Mouse (Mus musculus): ENCODE data around the gene Il31. TPM values are rescaled to one million over a fixed set of nuclear protein-coding genes. Genes with fewer than 3 reads are reported as not detected.
"Not testable (repeated sequence)": the region's sequence is repeated elsewhere in the genome, so short reads cannot be mapped to it uniquely, and the experiment has no call there.

Gene Il31
- polyA plus RNA-seq, 1 experiment from 2014 or later, result 0.12 TPM

- H3K4me3 ChIP-seq (replicated peaks), result no peak overlapping the region
- H3K9me3 ChIP-seq (replicated peaks), result no peaks in the 10 kb centered on the region
- H3K27ac ChIP-seq (replicated peaks), result no peak overlapping the region
- H3K4me1 ChIP-seq (replicated peaks), result peaks cover 15% of the 10 kb centered on the region
- no peak for ATAC-seq (ENCODE audit: insufficient read depth)
- H3K9ac ChIP-seq, result no peak overlapping the region
- peaks cover 46% of the 10 kb centered on the region for H3K36me3 ChIP-seq (replicated peaks)
- H3K27me3 ChIP-seq, result peaks cover 13% of the 10 kb centered on the region
- no peak overlapping the region for H3K4me2 ChIP-seq
- WGBS (ENCODE audit: insufficient replicate concordance), result 75% methylated on average over 5 of the region's 5 CpGs
Observed at GRCm38 (mm10) chr5:123514871-123515270, 25.6 kb upstream of the Il31 start.

- 38% methylated on average over 3 of the region's 3 CpGs for WGBS (ENCODE audit: insufficient replicate concordance)
- Histone ChIP-seq H3K9ac (no peak overlapping the region), H3K27me3 (peaks cover 40% of the 10 kb centered on the region), H3K36me3 (replicated peaks) (peaks cover 20% of the 10 kb centered on the region), H3K9me3 (replicated peaks) (no peaks in the 10 kb centered on the region), H3K4me1 (replicated peaks) (peaks cover 31% of the 10 kb centered on the region), H3K4me3 (replicated peaks) (no peak overlapping the region), H3K4me2 (no peak overlapping the region), H3K27ac (replicated peaks) (no peak overlapping the region)
- ATAC-seq (ENCODE audit: insufficient read depth), result peak; percentile 65
Observed at GRCm38 (mm10) chr5:123512102-123512501, 22.8 kb upstream of the Il31 start.

GRCm38 (mm10) chr5:123511426-123511825 lies 22.1 kb upstream of the Il31 start:
- H3K27me3 ChIP-seq, result peaks cover 46% of the 10 kb centered on the region
- H3K4me2 ChIP-seq; H3K9me3 ChIP-seq (replicated peaks); H3K4me3 ChIP-seq (replicated peaks); H3K27ac ChIP-seq (replicated peaks); H3K9ac ChIP-seq; ATAC-seq (ENCODE audit: insufficient read depth): not testable (repeated sequence)
- peaks cover 31% of the 10 kb centered on the region for H3K4me1 ChIP-seq (replicated peaks)
- H3K36me3 ChIP-seq (replicated peaks), result peaks cover 13% of the 10 kb centered on the region
- 55% methylated on average over 3 of the region's 3 CpGs for WGBS (ENCODE audit: insufficient replicate concordance)

GRCm38 (mm10) chr5:123510160-123510559 lies 20.9 kb upstream of the Il31 start, which contains the start of gene B3gnt4:
B3gnt4 (plus strand) TSS chr5:123510460.
- WGBS (ENCODE audit: insufficient replicate concordance), result 78% methylated on average over 5 of the region's 5 CpGs

GRCm38 (mm10) chr5:123508921-123509320 lies 19.6 kb upstream of the Il31 start:
- Histone ChIP-seq H3K36me3 (replicated peaks) (no peaks in the 10 kb centered on the region), H3K4me1 (replicated peaks) (peaks cover 31% of the 10 kb centered on the region), H3K4me3 (replicated peaks) (peak overlapping the region; percentile 59), H3K4me2 (peak overlapping the region; percentile 87), H3K9ac (peak overlapping the region; percentile 17; the same call in 1 of the 2 replicates), H3K27me3 (peaks cover 63% of the 10 kb centered on the region), H3K9me3 (replicated peaks) (no peaks in the 10 kb centered on the region), H3K27ac (replicated peaks) (no peak overlapping the region)
- WGBS (ENCODE audit: insufficient replicate concordance), result 7% methylated on average over 12 of the region's 12 CpGs
- no peak for ATAC-seq (ENCODE audit: insufficient read depth)

More at GRCm38 (mm10) chr5:123510160-123510559, 20.9 kb upstream of the Il31 start, which contains the start of gene B3gnt4:
- peaks cover 3% of the 10 kb centered on the region for H3K36me3 ChIP-seq (replicated peaks)
- H3K27me3 ChIP-seq, result peaks cover 52% of the 10 kb centered on the region
- no peak within 1 kb of the TSS for H3K4me3 ChIP-seq (replicated peaks)
- H3K9me3 ChIP-seq (replicated peaks), result no peaks in the 10 kb centered on the region
- H3K9ac ChIP-seq, result no peak within 1 kb of the TSS
- peaks cover 31% of the 10 kb centered on the region for H3K4me1 ChIP-seq (replicated peaks)
- no peak within 1 kb of the TSS for H3K4me2 ChIP-seq
- no peak within 1 kb of the TSS for H3K27ac ChIP-seq (replicated peaks)
- ATAC-seq (ENCODE audit: insufficient read depth), result no peak

DNA sequence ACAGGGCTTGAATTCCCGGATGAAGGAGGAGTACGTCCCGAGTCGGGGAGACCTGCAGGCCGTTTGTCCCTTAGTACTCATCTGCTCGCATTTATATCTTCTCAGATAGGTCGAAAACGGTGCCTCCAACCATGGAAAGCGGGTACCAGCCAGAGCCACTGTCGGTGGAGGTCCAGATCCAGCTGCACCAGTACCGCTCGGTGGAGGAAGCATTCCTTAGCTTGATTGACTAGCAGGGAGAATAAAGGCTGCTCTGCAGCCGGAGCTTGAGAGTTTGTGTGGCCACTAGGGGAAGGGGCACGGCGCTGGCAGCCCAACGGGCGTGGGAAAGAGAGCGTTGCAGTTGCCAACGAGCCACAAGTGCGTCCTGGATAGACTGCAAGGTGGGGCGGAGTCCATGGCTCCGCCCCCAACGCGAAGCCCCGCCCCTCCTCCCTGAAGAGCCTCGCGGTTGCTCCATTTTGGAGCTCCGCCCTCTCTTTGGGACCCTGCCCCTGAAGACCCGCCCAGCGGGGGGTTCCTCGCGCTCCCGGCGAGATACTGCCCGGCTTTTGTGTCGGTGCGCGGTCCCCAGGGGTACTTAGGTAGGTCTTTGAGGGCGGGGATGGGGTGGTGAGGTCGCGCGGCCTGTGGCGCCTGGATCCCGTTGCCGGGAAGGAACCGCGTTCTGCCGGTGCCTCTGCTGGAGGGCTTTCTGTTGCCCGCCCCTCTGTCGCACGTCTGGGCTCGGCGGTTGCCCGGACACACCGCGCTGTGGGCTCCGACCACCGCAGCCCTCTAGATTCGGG lies 18.8 kb upstream of the Il31 start:
- Histone ChIP-seq H3K27ac (replicated peaks) (no peak overlapping the region), H3K9ac (peak overlapping the region; percentile 17; the same call in 1 of the 2 replicates), H3K36me3 (replicated peaks) (no peaks in the 10 kb centered on the region), H3K4me3 (replicated peaks) (peak overlapping the region; percentile 59), H3K27me3 (peaks cover 71% of the 10 kb centered on the region), H3K4me1 (replicated peaks) (peaks cover 31% of the 10 kb centered on the region), H3K9me3 (replicated peaks) (no peaks in the 10 kb centered on the region), H3K4me2 (peak overlapping the region; percentile 87)
- ATAC-seq (ENCODE audit: insufficient read depth), result peak; percentile 73
- 2% methylated on average over 59 of the region's 59 CpGs for WGBS (ENCODE audit: insufficient replicate concordance)

- no peak overlapping the region for H3K27ac ChIP-seq (replicated peaks)
- no peaks in the 10 kb centered on the region for H3K9me3 ChIP-seq (replicated peaks)
- H3K36me3 ChIP-seq (replicated peaks), result no peaks in the 10 kb centered on the region
- peaks cover 56% of the 10 kb centered on the region for H3K27me3 ChIP-seq
- H3K4me1 ChIP-seq (replicated peaks), result no peaks in the 10 kb centered on the region
- no peak overlapping the region for H3K4me3 ChIP-seq (replicated peaks)
- 37% methylated on average over 4 of the region's 4 CpGs for WGBS (ENCODE audit: insufficient replicate concordance)
- no peak for ATAC-seq (ENCODE audit: insufficient read depth)
- no peak overlapping the region for H3K9ac ChIP-seq
- no peak overlapping the region for H3K4me2 ChIP-seq
Observed at GRCm38 (mm10) chr5:123501973-123502372, 12.7 kb upstream of the Il31 start.

DNA sequence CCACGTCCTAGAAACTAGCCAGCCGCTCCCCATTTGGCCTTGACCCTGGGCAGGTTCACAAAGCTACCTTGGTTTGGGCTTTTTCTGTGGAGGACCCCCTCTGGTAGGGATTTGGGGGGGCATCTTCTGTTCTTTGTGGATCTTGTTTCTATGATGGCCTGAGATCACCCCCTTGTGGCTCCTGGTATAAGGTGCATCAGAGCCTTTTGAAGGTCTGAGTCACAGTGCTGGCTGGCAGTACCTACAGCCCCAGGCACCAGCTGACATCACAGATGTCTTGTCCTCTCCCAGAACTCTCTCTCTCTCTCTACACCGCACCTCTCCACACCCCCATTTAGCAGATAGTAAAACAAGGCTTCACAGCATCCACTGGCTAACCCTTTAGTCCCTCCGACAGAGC lies 10.4 kb upstream of the Il31 start:
- H3K9ac ChIP-seq, result no peak overlapping the region
- no peaks in the 10 kb centered on the region for H3K4me1 ChIP-seq (replicated peaks)
- no peak overlapping the region for H3K4me3 ChIP-seq (replicated peaks)
- no peak overlapping the region for H3K4me2 ChIP-seq
- H3K36me3 ChIP-seq (replicated peaks), result no peaks in the 10 kb centered on the region
- H3K27me3 ChIP-seq, result peaks cover 45% of the 10 kb centered on the region
- no peak overlapping the region for H3K27ac ChIP-seq (replicated peaks)
- no peaks in the 10 kb centered on the region for H3K9me3 ChIP-seq (replicated peaks)
- ATAC-seq (ENCODE audit: insufficient read depth), result no peak
- WGBS (ENCODE audit: insufficient replicate concordance), result 27% methylated on average over 4 of the region's 4 CpGs

DNA sequence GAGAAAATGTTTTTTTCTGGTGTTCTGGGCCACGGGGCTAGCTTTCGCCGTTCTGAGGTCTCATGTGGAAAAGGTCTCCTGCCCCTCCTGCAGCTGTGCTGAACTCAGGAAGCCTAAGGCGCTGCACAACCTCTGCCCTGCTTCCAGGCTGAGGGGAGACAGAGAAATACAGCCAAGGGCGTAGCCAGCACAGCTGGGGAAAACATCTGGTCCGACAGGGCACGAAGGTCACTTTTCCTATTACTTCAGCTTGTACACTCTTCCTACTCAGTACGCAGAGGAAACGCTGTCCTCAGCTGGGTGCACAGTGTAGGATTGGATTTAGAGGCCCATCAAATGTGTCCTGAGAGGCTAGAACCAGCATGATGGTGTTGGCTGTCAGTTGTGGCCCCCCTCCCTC lies 646 bp upstream of the Il31 start:
- no peak for ATAC-seq (ENCODE audit: insufficient read depth)
- 51% methylated on average over 9 of the region's 9 CpGs for WGBS (ENCODE audit: insufficient replicate concordance)
- Histone ChIP-seq H3K4me3 (replicated peaks) (no peak overlapping the region), H3K27ac (replicated peaks) (no peak overlapping the region), H3K4me1 (replicated peaks) (no peaks in the 10 kb centered on the region), H3K9me3 (replicated peaks) (no peaks in the 10 kb centered on the region), H3K4me2 (no peak overlapping the region), H3K36me3 (replicated peaks) (no peaks in the 10 kb centered on the region), H3K9ac (no peak overlapping the region), H3K27me3 (peaks cover 34% of the 10 kb centered on the region)

DNA sequence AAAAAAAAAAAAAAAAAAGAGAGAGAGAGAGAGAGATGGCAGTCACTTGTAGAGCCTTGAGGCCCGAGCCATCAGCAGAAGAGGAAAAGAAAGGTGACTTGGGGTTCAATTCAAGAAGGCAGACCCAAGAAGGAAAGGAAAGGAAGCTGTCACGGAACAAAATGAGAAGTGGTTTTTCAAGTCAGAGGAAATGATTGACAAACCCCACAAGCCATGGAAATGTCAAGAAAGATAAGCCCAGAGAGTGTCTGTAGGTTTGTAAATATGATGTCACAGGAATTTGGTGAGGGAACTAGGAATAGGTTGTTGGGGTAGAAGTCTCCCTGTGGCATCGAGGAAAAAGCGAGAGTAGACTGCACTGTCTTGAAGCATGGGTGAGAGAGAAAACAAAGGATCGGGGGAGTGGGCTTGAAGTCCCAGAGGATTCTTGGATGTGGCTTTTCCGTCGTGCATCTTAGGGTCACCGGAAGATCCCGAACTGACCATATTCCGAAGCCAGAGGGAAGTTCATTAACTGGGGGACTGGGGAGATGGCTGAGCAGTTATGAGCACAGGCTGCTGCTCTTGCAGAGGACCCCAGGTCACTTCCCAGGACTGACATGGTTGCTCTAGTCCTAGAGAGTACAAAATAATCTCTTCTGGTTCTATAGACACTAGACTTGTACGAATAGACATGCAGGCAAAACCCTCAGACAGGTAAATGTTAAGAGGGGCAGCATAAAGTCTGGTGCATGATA lies 1.5 kb downstream of the Il31 start:
- 43% methylated on average over 11 of the region's 11 CpGs for WGBS (ENCODE audit: insufficient replicate concordance)
- no peak for ATAC-seq (ENCODE audit: insufficient read depth)

DNA sequence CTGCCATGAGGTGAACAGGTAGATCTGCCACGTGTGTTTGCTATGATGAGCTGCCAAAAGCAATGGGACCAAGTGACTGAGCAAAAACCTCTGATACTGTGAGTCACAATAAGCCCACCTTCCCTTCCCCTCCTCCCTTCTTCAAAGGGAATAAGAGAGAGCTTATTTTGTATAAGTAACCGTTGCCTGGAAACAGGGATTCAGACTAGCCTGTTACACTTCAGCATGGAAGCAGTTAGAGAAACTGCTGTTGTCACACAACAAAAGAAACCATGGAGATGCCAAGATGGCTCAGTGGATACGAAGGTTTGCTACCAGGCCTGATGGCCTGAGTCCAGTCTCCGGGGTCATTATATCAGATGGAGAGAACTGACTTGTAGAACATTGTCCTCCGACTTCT lies 15.5 kb downstream of the Il31 start:
- no peak overlapping the region for H3K4me3 ChIP-seq (replicated peaks)
- no peak overlapping the region for H3K4me2 ChIP-seq
- no peaks in the 10 kb centered on the region for H3K4me1 ChIP-seq (replicated peaks)
- H3K36me3 ChIP-seq (replicated peaks), result no peaks in the 10 kb centered on the region
- 67% methylated on average over 5 of the region's 5 CpGs for WGBS (ENCODE audit: insufficient replicate concordance)
- H3K9me3 ChIP-seq (replicated peaks), result no peaks in the 10 kb centered on the region
- H3K9ac ChIP-seq, result no peak overlapping the region
- peaks cover 11% of the 10 kb centered on the region; the same call in 1 of the 2 replicates for H3K27me3 ChIP-seq
- ATAC-seq (ENCODE audit: insufficient read depth), result no peak
- no peak overlapping the region for H3K27ac ChIP-seq (replicated peaks)

More for the DNA sequence above, 1.5 kb downstream of the Il31 start:
- no peaks in the 10 kb centered on the region for H3K36me3 ChIP-seq (replicated peaks)
- H3K9ac ChIP-seq, result no peak overlapping the region
- H3K9me3 ChIP-seq (replicated peaks), result no peaks in the 10 kb centered on the region
- no peaks in the 10 kb centered on the region for H3K4me1 ChIP-seq (replicated peaks)
- H3K27me3 ChIP-seq, result peaks cover 34% of the 10 kb centered on the region
- no peak overlapping the region for H3K4me2 ChIP-seq
- H3K27ac ChIP-seq (replicated peaks), result no peak overlapping the region
- H3K4me3 ChIP-seq (replicated peaks), result no peak overlapping the region

All from liver, embryonic 15.5 days (tissue).